Mouse (Mus musculus) limb, embryonic 14.5 days (tissue): ENCODE measurements around the gene Tnrc6c. TPM values are rescaled to one million over a fixed set of nuclear protein-coding genes. Genes with fewer than 3 reads are reported as not detected.

ENCODE experiments used
- ATAC-seq: fragments of 200-750 bp; cut with Nextera tagmentation; 2 replicates; pipeline ENCODE4 v1.8.0; 2017; ENCODE audit warnings: low read depth, moderate number of reproducible peaks, moderate TSS enrichment; ENCODE audit not compliant: low FRiP score
- DNase-seq: peaks from one replicate; pipeline ENCODE4 v3.0.0-alpha.2; 2015; ENCODE audit warnings: low spot score
- H3K27ac ChIP-seq: fragments of 300-500 bp; sonication (generic); replicated peaks from 2 replicates; pipeline ENCODE4 v1.5.1; 2014; ENCODE audit warnings: low read depth, mild to moderate bottlenecking, low read length, moderate library complexity, mixed read lengths
- H3K27me3 ChIP-seq: fragments of 300-500 bp; sonication (generic); 2 replicates; pipeline ENCODE4 v1.6.1; 2014; ENCODE audit warnings: low read length, mixed read lengths; ENCODE audit not compliant: control insufficient read depth, insufficient read depth
- H3K36me3 ChIP-seq: fragments of 300-500 bp; sonication (generic); 2 replicates; pipeline ENCODE4 v1.6.1; 2014; ENCODE audit warnings: mild to moderate bottlenecking, low read length, moderate library complexity, mixed read lengths; ENCODE audit not compliant: control insufficient read depth, insufficient read depth
- H3K4me1 ChIP-seq: fragments of 300-500 bp; sonication (generic); 2 replicates; pipeline ENCODE4 v1.6.1; 2014; ENCODE audit warnings: antibody characterized with exemption, low read length, mixed read lengths; ENCODE audit not compliant: control insufficient read depth, insufficient read depth
- H3K4me2 ChIP-seq: fragments of 300-500 bp; sonication (generic); replicated peaks from 2 replicates; pipeline ENCODE4 v1.6.1; 2014; ENCODE audit warnings: low read depth, mild to moderate bottlenecking, low read length, moderate library complexity; ENCODE audit not compliant: severe bottlenecking
- H3K4me3 ChIP-seq: fragments of 300-500 bp; sonication (generic); replicated peaks from 2 replicates; pipeline ENCODE4 v1.5.1; 2014; ENCODE audit warnings: low read length
- H3K9ac ChIP-seq: fragments of 300-500 bp; sonication (generic); 2 replicates; pipeline ENCODE4 v1.6.1; 2014; ENCODE audit warnings: mild to moderate bottlenecking, low read depth, low read length, moderate library complexity; ENCODE audit not compliant: severe bottlenecking
- H3K9me3 ChIP-seq: fragments of 300-500 bp; sonication (generic); 2 replicates; pipeline ENCODE4 v1.6.1; 2016; ENCODE audit warnings: low read length; ENCODE audit not compliant: control insufficient read depth
- POLR2A ChIP-seq: fragments of 200-500 bp; IDR thresholded peaks from 2 replicates; pipeline ENCODE4 v1.8.0; 2012; ENCODE audit warnings: inconsistent platforms, mild to moderate bottlenecking, moderate library complexity, borderline replicate concordance; ENCODE audit not compliant: insufficient read depth, insufficient read length; ENCODE audit errors: extremely low read depth
- WGBS: fragments of 180-500 bp; shearing (Covaris S2); extraction: QIAGEN DNeasy Blood & Tissue Kit; methylation state at CpG from one replicate; pipeline ENCODE4 v1.1.7; 2014; 5-methylcytosine and 5-hydroxymethylcytosine counted together
- polyA plus RNA-seq, 2 experiments: library from polyadenylated mRNA; depleted of rRNA in 1 of 2; stranded (reverse) in 1 of 2; unstranded in 1 of 2; fragments of >200 nt; fragmentation: Nextera tagmentation in 1 of 2; extraction: Ambion mirVana in 1 of 2; gene quantifications; 2 replicates each; pipeline versions ENCODE4 v1.2.1 to v1.2.3; 2012 to 2014

The Tnrc6c gene
- polyA plus RNA-seq, 2 experiments = 18.1 to 34.7 TPM

GRCm38 (mm10) chr11:117712065-117712464 lies 58.0 kb downstream of the Tnrc6c start:
- 0 out of 2 replicates have a peak, but pooled peaks cover 2% of the 10 kb centered on the region for H3K9me3 ChIP-seq
- no peaks in the 10 kb centered on the region for H3K27me3 ChIP-seq
- H3K4me1 ChIP-seq = no peaks in the 10 kb centered on the region
- no peak for ATAC-seq
- H3K36me3 ChIP-seq = peaks cover 41% of the 10 kb centered on the region
- WGBS = 89% methylated on average over 1 of the region's 1 CpGs
- H3K4me2 ChIP-seq = no peak overlapping the region
- TF ChIP-seq POLR2A = no peak
- no peak overlapping the region for H3K4me3 ChIP-seq
- no peak for DNase-seq
- no peak overlapping the region for H3K27ac ChIP-seq
- no peak overlapping the region for H3K9ac ChIP-seq

DNA sequence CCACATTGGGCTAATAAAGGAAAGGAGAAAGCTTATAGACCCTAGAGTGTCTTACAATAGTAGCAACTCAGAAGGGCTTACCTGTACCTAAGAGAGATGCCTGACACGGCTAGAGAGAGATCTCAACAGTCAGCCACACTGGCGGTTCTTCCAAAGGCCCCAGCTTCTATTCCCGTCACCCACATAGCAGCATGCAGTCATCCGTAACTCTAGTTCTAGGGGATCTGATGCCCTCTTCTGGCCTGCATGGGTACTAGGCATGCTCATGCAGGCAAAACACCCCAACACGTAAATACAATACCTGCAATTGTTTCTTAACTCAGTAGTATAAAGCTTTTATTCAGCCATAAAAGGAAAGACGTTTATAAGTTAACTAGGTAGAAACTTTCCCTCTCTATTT lies 59.3 kb downstream of the Tnrc6c start:
- Histone ChIP-seq H3K9ac (no peak overlapping the region), H3K4me1 (no peaks in the 10 kb centered on the region), H3K36me3 (peaks cover 46% of the 10 kb centered on the region), H3K4me2 (no peak overlapping the region), H3K27ac (no peak overlapping the region), H3K9me3 (0 out of 2 replicates have a peak, but pooled peaks cover 2% of the 10 kb centered on the region), H3K27me3 (no peaks in the 10 kb centered on the region), H3K4me3 (no peak overlapping the region)
- no peak for TF ChIP-seq POLR2A
- no peak for DNase-seq
- no peak for ATAC-seq
- 94% methylated on average over 6 of the region's 6 CpGs for WGBS

GRCm38 (mm10) chr11:117718838-117719237 lies 64.7 kb downstream of the Tnrc6c start:
- peaks cover 84% of the 10 kb centered on the region for H3K36me3 ChIP-seq

DNA sequence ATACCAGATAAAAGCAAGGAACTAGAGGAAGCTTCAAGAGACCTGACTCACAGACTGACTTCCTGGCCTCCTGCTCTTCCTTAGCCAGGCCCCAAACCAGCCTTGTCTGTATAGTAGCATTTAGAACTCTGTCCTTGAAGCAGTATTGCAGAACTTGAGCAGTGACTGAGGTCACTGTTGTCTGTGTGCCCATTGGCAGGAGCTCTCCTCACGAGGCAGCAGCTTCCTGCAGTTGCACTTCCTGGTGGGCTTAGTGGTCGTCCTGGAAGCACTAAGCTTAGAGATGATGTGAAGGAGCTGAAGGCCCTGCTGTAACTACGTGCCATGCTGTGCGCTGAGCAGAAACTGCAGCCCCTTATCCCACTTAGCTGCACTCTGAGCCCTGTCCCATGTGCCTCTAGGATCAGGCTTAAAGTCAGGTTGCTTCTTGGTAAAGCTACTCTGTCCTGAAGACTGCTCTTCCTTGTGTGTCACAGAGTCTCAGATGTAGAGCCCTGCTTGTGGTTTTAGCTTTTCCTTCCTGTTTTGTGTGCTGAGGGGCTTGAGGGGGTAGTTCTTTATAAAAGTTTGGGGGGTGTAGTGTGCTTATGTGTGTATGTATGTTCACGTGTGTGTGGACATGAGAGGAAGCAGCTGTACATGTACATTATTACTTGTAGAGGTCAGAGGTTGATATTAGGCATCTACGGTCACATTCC lies 70.7 kb downstream of the Tnrc6c start:
- H3K27me3 ChIP-seq = no peaks in the 10 kb centered on the region
- no peaks in the 10 kb centered on the region for H3K9me3 ChIP-seq
- no peak overlapping the region for H3K4me3 ChIP-seq
- DNase-seq = no peak
- H3K4me1 ChIP-seq = peaks cover 11% of the 10 kb centered on the region
- WGBS = 78% methylated on average over 6 of the region's 6 CpGs
- H3K36me3 ChIP-seq = peaks cover 44% of the 10 kb centered on the region
- no peak for TF ChIP-seq POLR2A
- H3K27ac ChIP-seq = no peak overlapping the region
- H3K9ac ChIP-seq = no peak overlapping the region
- no peak overlapping the region for H3K4me2 ChIP-seq
- no peak for ATAC-seq

More at GRCm38 (mm10) chr11:117718838-117719237, 64.7 kb downstream of the Tnrc6c start:
- DNase-seq (no peak), ATAC-seq (no peak)
- H3K4me3 ChIP-seq = no peak overlapping the region
- WGBS = 93% methylated on average over 3 of the region's 3 CpGs
- no peaks in the 10 kb centered on the region for H3K27me3 ChIP-seq
- H3K9me3 ChIP-seq = no peaks in the 10 kb centered on the region
- no peak overlapping the region for H3K27ac ChIP-seq
- no peak overlapping the region for H3K4me2 ChIP-seq
- no peak overlapping the region for H3K9ac ChIP-seq
- no peak for TF ChIP-seq POLR2A
- H3K4me1 ChIP-seq = no peaks in the 10 kb centered on the region

DNA sequence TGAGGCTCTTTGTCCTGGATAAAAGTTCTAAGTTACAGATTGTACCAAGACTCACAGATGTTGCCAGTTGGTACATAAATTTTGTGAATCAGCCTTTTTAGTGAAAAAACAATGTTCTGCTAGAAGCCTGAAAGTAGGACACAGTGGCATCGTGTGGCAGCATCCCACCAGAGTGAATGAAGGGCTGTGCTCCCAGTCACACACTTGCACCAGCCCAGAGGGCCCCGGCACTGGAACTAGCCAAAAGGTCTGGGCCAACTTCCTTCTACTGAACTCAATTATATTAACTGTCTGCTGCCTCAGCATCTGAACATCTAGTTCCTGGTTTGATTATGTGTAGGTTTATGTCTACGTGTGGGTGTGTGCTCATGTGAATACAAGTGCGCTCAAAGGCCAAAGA lies 72.9 kb downstream of the Tnrc6c start:
- H3K36me3 ChIP-seq = peaks cover 24% of the 10 kb centered on the region
- ATAC-seq (no peak), DNase-seq (no peak)
- H3K27me3 ChIP-seq = no peaks in the 10 kb centered on the region
- no peak overlapping the region for H3K27ac ChIP-seq
- WGBS = 95% methylated on average over 4 of the region's 4 CpGs
- no peak overlapping the region for H3K4me2 ChIP-seq
- no peak for TF ChIP-seq POLR2A
- H3K9me3 ChIP-seq = no peaks in the 10 kb centered on the region
- no peak overlapping the region for H3K4me3 ChIP-seq
- no peak overlapping the region for H3K9ac ChIP-seq
- peaks cover 11% of the 10 kb centered on the region for H3K4me1 ChIP-seq
